Mouse (Mus musculus) heart, embryonic 15.5 days (tissue): Measurements from ENCODE around the gene Dynlrb2. TPM values are rescaled to one million over a fixed set of nuclear protein-coding genes. Genes with fewer than 3 reads are reported as not detected.

ENCODE experiments used
- ATAC-seq: fragments of 200-750 bp; cut with Nextera tagmentation; replicated peaks from 2 replicates; pipeline ENCODE4 v1.8.0; 2017; ENCODE audit warnings: low read depth, moderate TSS enrichment; ENCODE audit not compliant: insufficient number of reproducible peaks, insufficient read depth, low FRiP score
- H3K27ac ChIP-seq: fragments of 300-500 bp; sonication (generic); 2 replicates; pipeline ENCODE4 v1.5.1; 2015; ENCODE audit warnings: mild to moderate bottlenecking, inconsistent platforms
- H3K27me3 ChIP-seq: fragments of 300-500 bp; sonication (generic); 2 replicates; pipeline ENCODE4 v1.6.1; 2015; ENCODE audit warnings: inconsistent platforms
- H3K36me3 ChIP-seq: fragments of 300-500 bp; sonication (generic); 2 replicates; pipeline ENCODE4 v1.6.1; 2015; ENCODE audit warnings: mild to moderate bottlenecking, inconsistent platforms
- H3K4me1 ChIP-seq: fragments of 300-500 bp; sonication (generic); replicated peaks from 2 replicates; pipeline ENCODE4 v1.6.1; 2015; ENCODE audit warnings: inconsistent platforms
- H3K4me2 ChIP-seq: fragments of 300-500 bp; sonication (generic); 2 replicates; pipeline ENCODE4 v1.6.1; 2015; ENCODE audit warnings: inconsistent platforms, mild to moderate bottlenecking, moderate library complexity
- H3K4me3 ChIP-seq: fragments of 300-500 bp; sonication (generic); 2 replicates; pipeline ENCODE4 v1.5.1; 2015; ENCODE audit warnings: mild to moderate bottlenecking, inconsistent platforms
- H3K9ac ChIP-seq: fragments of 300-500 bp; sonication (generic); 2 replicates; pipeline ENCODE4 v1.6.1; 2015; ENCODE audit warnings: mild to moderate bottlenecking, inconsistent platforms
- H3K9me3 ChIP-seq: fragments of 300-500 bp; sonication (generic); replicated peaks from 2 replicates; pipeline ENCODE4 v1.6.1; 2016; ENCODE audit warnings: inconsistent platforms
- WGBS: fragments of 180-500 bp; shearing (Covaris S2); methylation state at CpG from one replicate; pipeline ENCODE4 v1.1.7; 2015; ENCODE audit warnings: mixed read lengths; 5-methylcytosine and 5-hydroxymethylcytosine counted together
- polyA plus RNA-seq: library from polyadenylated mRNA; unstranded; fragments of >200 nt; fragmentation: Nextera tagmentation; extraction: Ambion mirVana; gene quantifications from 2 replicates; pipeline ENCODE4 v1.2.1, GENCODE M21; 2015

The Dynlrb2 gene
- polyA plus RNA-seq, 1 experiment from 2014 or later = 1.1 TPM

DNA sequence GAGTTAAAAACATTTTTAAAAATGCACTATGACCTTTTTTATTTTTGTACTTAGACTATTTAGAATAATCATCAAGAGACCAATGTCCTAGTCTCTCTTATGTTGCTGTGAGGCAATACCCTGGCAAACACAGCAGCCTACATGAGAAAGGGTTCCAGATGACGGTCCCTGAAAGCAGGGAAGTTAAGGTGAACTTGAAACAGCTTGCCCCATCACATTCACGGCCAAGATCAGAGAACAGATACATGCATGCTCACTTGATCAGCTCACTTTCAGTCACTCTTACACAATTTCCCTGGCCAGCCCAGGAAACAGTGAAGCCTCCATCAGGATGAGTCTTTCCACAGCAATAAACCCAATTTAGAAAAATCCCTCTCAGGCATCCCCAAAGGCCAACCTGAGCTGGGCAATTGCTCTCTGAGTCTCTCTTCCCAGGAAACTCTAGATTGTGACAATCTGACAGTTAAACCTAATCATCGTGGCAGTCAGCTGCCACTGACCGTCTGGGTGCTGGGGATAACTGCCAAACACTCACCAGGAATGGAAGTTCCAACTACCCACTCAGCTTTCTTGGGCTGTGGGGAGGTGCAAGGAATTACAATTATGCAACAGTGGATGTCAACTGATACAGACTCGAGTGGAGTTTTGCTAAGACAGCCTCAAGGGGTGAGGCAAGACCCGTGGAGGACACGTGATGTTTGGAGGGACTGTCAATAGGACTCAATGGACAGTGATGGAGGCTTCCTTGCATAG lies 4.5 kb upstream of the Dynlrb2 start:
- no peak for ATAC-seq
- Histone ChIP-seq H3K36me3 (no peaks in the 10 kb centered on the region), H3K9me3 (no peaks in the 10 kb centered on the region), H3K9ac (no peak overlapping the region), H3K27me3 (no peaks in the 10 kb centered on the region), H3K4me3 (no peak overlapping the region), H3K27ac (no peak overlapping the region), H3K4me1 (peaks cover 9% of the 10 kb centered on the region; the same call in 1 of the 2 replicates), H3K4me2 (no peak overlapping the region)
- 73% methylated on average over 7 of the region's 7 CpGs for WGBS

GRCm38 (mm10) chr8:116508721-116509120 lies 3.9 kb downstream of the Dynlrb2 start:
- Histone ChIP-seq H3K4me1 (peaks cover 9% of the 10 kb centered on the region; the same call in 1 of the 2 replicates), H3K27ac (no peak overlapping the region), H3K9me3 (no peaks in the 10 kb centered on the region), H3K36me3 (no peaks in the 10 kb centered on the region), H3K27me3 (no peaks in the 10 kb centered on the region), H3K4me3 (no peak overlapping the region), H3K4me2 (no peak overlapping the region), H3K9ac (no peak overlapping the region)
- whole genome bisulfite sequencing = 44% methylated on average over 5 of the region's 5 CpGs
- no peak for ATAC-seq

- Histone ChIP-seq H3K4me1 (0 out of 2 replicates have a peak, but pooled peaks cover 6% of the 10 kb centered on the region), H3K4me2 (no peak overlapping the region), H3K9ac (no peak overlapping the region), H3K27me3 (no peaks in the 10 kb centered on the region), H3K27ac (no peak overlapping the region), H3K4me3 (no peak overlapping the region), H3K9me3 (no peaks in the 10 kb centered on the region), H3K36me3 (no peaks in the 10 kb centered on the region)
- no peak for ATAC-seq
- 57% methylated on average over 3 of the region's 3 CpGs for WGBS
These were observed 4.5 kb downstream of the Dynlrb2 start for GRCm38 (mm10) chr8:116509247-116509646.

DNA sequence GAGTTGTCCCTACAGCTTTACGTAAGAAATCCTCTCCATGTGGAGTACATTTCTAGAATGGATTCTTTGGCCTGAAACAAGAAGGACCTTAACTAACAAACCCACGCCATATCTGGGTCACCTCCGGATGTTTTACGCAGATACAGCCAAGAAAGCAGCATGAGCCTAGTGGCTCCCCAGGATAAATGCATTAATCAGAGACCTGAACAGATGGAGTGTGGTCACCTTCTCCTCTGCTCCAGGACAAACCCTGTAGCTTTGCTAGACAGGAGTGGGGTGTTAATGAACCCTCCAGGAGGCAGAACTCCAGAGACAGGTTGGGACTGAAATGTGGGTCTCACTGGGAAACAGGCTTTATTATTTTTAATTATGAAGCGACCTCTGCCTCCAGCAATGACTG lies 14.9 kb downstream of the Dynlrb2 start:
- Histone ChIP-seq H3K4me2 (no peak overlapping the region), H3K4me3 (no peak overlapping the region), H3K27me3 (peaks cover 4% of the 10 kb centered on the region; the same call in 1 of the 2 replicates), H3K36me3 (no peaks in the 10 kb centered on the region), H3K9ac (no peak overlapping the region), H3K27ac (no peak overlapping the region), H3K4me1 (no peaks in the 10 kb centered on the region), H3K9me3 (peaks cover 17% of the 10 kb centered on the region)
- 75% methylated on average over 5 of the region's 5 CpGs for WGBS
- no peak for ATAC-seq

- no peak overlapping the region for H3K4me3 ChIP-seq
- no peak overlapping the region for H3K27ac ChIP-seq
- H3K27me3 ChIP-seq = peaks cover 4% of the 10 kb centered on the region; the same call in 1 of the 2 replicates
- no peak overlapping the region for H3K9ac ChIP-seq
- no peaks in the 10 kb centered on the region for H3K36me3 ChIP-seq
- 83% methylated on average over 4 of the region's 4 CpGs for WGBS
- H3K4me2 ChIP-seq = no peak overlapping the region
- no peak for ATAC-seq
- no peaks in the 10 kb centered on the region for H3K4me1 ChIP-seq
- H3K9me3 ChIP-seq = peaks cover 17% of the 10 kb centered on the region
These were observed 16.4 kb downstream of the Dynlrb2 start for GRCm38 (mm10) chr8:116521208-116521607.

- 84% methylated on average over 3 of the region's 3 CpGs for WGBS
- Histone ChIP-seq H3K27me3 (peaks cover 4% of the 10 kb centered on the region; the same call in 1 of the 2 replicates), H3K4me2 (no peak overlapping the region), H3K4me1 (no peaks in the 10 kb centered on the region), H3K9me3 (peaks cover 14% of the 10 kb centered on the region), H3K27ac (no peak overlapping the region), H3K36me3 (no peaks in the 10 kb centered on the region), H3K4me3 (no peak overlapping the region), H3K9ac (no peak overlapping the region)
- ATAC-seq = no peak
These were observed 16.9 kb downstream of the Dynlrb2 start for GRCm38 (mm10) chr8:116521641-116522040.

DNA sequence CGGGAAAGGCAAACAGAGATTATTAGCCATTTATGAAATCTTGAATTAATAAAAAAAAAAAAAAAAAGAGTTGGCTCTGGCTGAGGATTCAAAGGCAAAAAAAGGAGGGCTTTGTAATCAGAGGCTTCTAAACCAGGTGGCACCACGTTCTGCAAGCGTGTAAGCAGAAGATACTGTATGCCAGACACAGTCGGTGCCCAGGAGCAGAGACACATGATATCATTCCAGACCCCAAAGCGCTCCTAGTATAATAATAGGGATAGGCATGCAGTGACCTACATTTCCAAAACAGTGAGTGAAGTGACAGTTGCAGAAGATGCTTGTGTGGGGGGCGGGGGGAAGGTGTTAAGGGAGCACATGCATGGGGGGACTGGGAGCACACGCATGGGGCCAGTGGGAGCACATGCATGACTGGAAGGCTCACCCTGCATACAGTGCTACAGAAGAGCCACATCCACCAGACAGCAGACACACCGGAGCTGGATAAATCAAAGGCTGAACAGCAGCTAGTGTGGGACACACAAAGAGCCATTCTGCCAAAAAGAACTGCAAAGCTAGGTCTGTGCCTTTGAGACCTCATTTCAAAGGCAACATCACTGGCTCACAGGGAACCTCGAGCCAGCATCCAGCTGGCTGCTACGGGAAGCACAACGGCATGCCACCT lies 17.5 kb downstream of the Dynlrb2 start:
- WGBS = 79% methylated on average over 11 of the region's 11 CpGs
- peaks cover 4% of the 10 kb centered on the region; the same call in 1 of the 2 replicates for H3K27me3 ChIP-seq
- H3K4me2 ChIP-seq = no peak overlapping the region
- ATAC-seq = no peak
- no peaks in the 10 kb centered on the region for H3K4me1 ChIP-seq
- H3K4me3 ChIP-seq = no peak overlapping the region
- H3K9me3 ChIP-seq = peaks cover 8% of the 10 kb centered on the region
- no peaks in the 10 kb centered on the region for H3K36me3 ChIP-seq
- no peak overlapping the region for H3K27ac ChIP-seq
- no peak overlapping the region for H3K9ac ChIP-seq

GRCm38 (mm10) chr8:116524915-116525314 lies 20.1 kb downstream of the Dynlrb2 start:
- H3K27me3 ChIP-seq = peaks cover 4% of the 10 kb centered on the region; the same call in 1 of the 2 replicates
- no peak overlapping the region for H3K27ac ChIP-seq
- H3K9ac ChIP-seq = no peak overlapping the region
- H3K4me3 ChIP-seq = no peak overlapping the region
- H3K36me3 ChIP-seq = no peaks in the 10 kb centered on the region
- no peaks in the 10 kb centered on the region for H3K4me1 ChIP-seq
- no peak for ATAC-seq
- H3K9me3 ChIP-seq = no peaks in the 10 kb centered on the region
- no peak overlapping the region for H3K4me2 ChIP-seq
- 85% methylated on average over 7 of the region's 7 CpGs for WGBS

DNA sequence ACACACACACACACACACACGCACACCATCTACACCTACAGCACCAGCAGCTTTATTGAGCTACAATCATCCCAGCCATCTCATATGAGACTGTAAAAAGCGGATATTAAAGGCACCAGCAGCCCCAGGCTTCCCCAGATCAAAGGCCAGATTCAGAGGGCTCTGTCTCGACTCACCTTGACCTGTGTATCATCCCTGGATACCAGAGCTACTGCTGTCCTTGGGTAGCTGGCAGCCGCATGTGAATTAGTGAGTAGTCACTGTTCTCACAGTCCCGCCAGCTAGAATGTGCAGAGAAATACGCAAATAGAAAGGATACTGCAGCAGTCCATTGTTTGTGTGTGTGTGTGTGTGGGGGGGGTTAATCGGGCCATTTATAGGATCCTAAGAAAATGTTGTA lies 24.0 kb downstream of the Dynlrb2 start:
- no peak overlapping the region for H3K27ac ChIP-seq
- WGBS = 70% methylated on average over 7 of the region's 7 CpGs
- H3K9ac ChIP-seq = no peak overlapping the region
- no peaks in the 10 kb centered on the region for H3K4me1 ChIP-seq
- no peak for ATAC-seq
- no peaks in the 10 kb centered on the region for H3K9me3 ChIP-seq
- H3K27me3 ChIP-seq = no peaks in the 10 kb centered on the region
- no peak overlapping the region for H3K4me3 ChIP-seq
- no peaks in the 10 kb centered on the region for H3K36me3 ChIP-seq
- H3K4me2 ChIP-seq = no peak overlapping the region

DNA sequence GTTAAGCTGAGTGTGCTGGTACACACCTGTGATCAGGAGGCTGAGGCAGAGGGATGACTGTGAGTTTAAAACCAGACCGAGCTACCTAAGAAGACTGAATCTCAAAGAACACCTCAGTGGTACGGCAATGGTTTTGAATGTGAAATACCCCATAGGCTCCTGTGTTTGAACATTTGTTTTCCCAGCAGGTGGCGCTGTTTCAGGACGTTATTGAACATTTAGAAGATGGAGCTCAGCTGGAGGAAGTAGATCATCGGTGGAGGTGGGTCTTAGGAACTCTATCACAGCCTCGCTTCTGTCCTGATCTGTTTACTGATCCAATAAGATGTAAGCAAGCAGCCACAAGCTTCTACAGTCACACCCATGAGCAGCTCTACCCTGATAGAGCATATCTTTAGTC lies 28.3 kb downstream of the Dynlrb2 start:
- H3K9ac ChIP-seq = no peak overlapping the region
- WGBS = 74% methylated on average over 6 of the region's 6 CpGs
- no peaks in the 10 kb centered on the region for H3K27me3 ChIP-seq
- H3K4me2 ChIP-seq = no peak overlapping the region
- no peak overlapping the region for H3K4me3 ChIP-seq
- H3K4me1 ChIP-seq = no peaks in the 10 kb centered on the region
- no peak overlapping the region for H3K27ac ChIP-seq
- H3K36me3 ChIP-seq = no peaks in the 10 kb centered on the region
- no peak for ATAC-seq
- no peaks in the 10 kb centered on the region for H3K9me3 ChIP-seq

DNA sequence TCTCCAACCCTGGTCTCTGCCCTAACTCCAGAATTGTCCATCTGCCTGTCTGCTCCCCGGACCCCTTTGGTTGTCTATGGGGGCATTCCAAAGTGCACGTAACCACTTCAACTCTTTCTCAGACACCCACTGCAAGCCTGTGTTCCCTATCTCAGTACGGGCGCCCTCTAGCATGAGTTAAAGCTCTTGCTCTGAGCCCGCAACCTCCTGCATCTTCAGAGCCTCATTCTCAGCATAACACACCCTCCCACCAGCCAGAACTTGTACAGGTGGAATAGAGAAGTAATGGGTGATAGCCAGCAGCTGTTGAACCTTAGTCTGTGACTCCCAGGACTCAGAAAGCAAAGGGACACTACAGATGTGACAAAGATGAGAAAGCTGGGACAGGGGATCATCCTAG lies 32.0 kb downstream of the Dynlrb2 start:
- 55% methylated on average over 5 of the region's 5 CpGs for WGBS
- no peak overlapping the region for H3K4me2 ChIP-seq
- no peak for ATAC-seq
- H3K9ac ChIP-seq = no peak overlapping the region
- H3K27me3 ChIP-seq = no peaks in the 10 kb centered on the region
- H3K27ac ChIP-seq = no peak overlapping the region
- H3K4me3 ChIP-seq = no peak overlapping the region
- H3K9me3 ChIP-seq = no peaks in the 10 kb centered on the region
- no peaks in the 10 kb centered on the region for H3K4me1 ChIP-seq
- no peaks in the 10 kb centered on the region for H3K36me3 ChIP-seq

DNA sequence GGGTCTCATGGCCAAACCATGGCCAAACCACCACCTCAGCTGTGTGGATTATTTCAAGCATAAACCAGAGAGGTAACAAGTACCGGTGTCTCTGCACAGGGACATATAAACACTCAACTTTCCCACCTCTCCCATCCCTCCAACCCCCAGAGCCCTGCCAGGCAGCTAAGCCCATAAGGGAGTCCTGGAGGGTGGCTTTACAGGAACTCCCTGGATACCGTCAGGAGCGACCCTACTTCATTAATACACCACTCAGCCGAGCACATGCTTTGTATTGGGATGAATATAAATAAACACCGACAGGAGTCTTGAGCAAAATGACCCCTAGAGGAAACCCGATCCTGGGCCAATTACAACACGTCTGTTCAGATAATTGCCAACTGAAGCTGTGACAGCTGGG lies 34.0 kb downstream of the Dynlrb2 start:
- Histone ChIP-seq H3K4me1 (no peaks in the 10 kb centered on the region), H3K27ac (no peak overlapping the region), H3K4me2 (no peak overlapping the region), H3K36me3 (no peaks in the 10 kb centered on the region), H3K4me3 (no peak overlapping the region), H3K27me3 (no peaks in the 10 kb centered on the region), H3K9me3 (no peaks in the 10 kb centered on the region), H3K9ac (no peak overlapping the region)
- WGBS = 35% methylated on average over 7 of the region's 7 CpGs
- no peak for ATAC-seq
